Mouse (Mus musculus) liver, postnatal 0 days (tissue): ENCODE results near the gene 1700113H08Rik. TPM values are rescaled to one million over a fixed set of nuclear protein-coding genes. Genes with fewer than 3 reads are reported as not detected.

Experiments used
- ATAC-seq: fragments of 200-750 bp; cut with Nextera tagmentation; 2 replicates; pipeline ENCODE4 v1.8.0; 2017; ENCODE audit warnings: mild to moderate bottlenecking, moderate library complexity
- DNase-seq: peaks from one replicate; pipeline ENCODE4 v3.0.0-alpha.2; 2016
- H3K27ac ChIP-seq: fragments of 300-500 bp; sonication (generic); 2 replicates; pipeline ENCODE4 v1.5.1; 2014; ENCODE audit warnings: antibody characterized with exemption, moderate library complexity, mild to moderate bottlenecking, low read depth
- H3K27me3 ChIP-seq: fragments of 300-500 bp; sonication (generic); 2 replicates; pipeline ENCODE4 v1.6.1; 2014; ENCODE audit warnings: low read length, control low read depth, mixed read lengths; ENCODE audit not compliant: insufficient read depth
- H3K36me3 ChIP-seq: fragments of 300-500 bp; sonication (generic); replicated peaks from 2 replicates; pipeline ENCODE4 v1.6.1; 2014; ENCODE audit warnings: mild to moderate bottlenecking, control low read depth, low read length, moderate library complexity, mixed read lengths; ENCODE audit not compliant: insufficient read depth
- H3K4me1 ChIP-seq: fragments of 300-500 bp; sonication (generic); 2 replicates; pipeline ENCODE4 v1.6.1; 2014; ENCODE audit warnings: antibody characterized with exemption, mild to moderate bottlenecking, control low read depth; ENCODE audit not compliant: insufficient read depth
- H3K4me2 ChIP-seq: fragments of 300-500 bp; sonication (generic); 2 replicates; pipeline ENCODE4 v1.6.1; 2014; ENCODE audit warnings: low read depth, mild to moderate bottlenecking, low read length, moderate library complexity, mixed read lengths
- H3K4me3 ChIP-seq: fragments of 300-500 bp; sonication (generic); 2 replicates; pipeline ENCODE4 v1.5.1; 2014; ENCODE audit warnings: low read depth, low read length
- H3K9ac ChIP-seq: fragments of 300-500 bp; sonication (generic); replicated peaks from 2 replicates; pipeline ENCODE4 v1.6.1; 2014; ENCODE audit warnings: mild to moderate bottlenecking, moderate library complexity
- H3K9me3 ChIP-seq: fragments of 300-500 bp; sonication (generic); 2 replicates; pipeline ENCODE4 v1.6.1; 2016; ENCODE audit warnings: mild to moderate bottlenecking, control low read depth, low read length, mixed read lengths
- CTCF ChIP-seq: sonication (generic); IDR thresholded peaks from 2 replicates; pipeline ENCODE4 v1.5.1; 2016; ENCODE audit warnings: antibody characterized with exemption, low read depth
- EP300 ChIP-seq: IDR thresholded peaks from 2 replicates; pipeline ENCODE4 v1.6.1; 2016; ENCODE audit warnings: antibody characterized with exemption, low read depth, mild to moderate bottlenecking
- WGBS: fragments of 180-500 bp; shearing (Covaris S2); extraction: QIAGEN DNeasy Blood & Tissue Kit; methylation state at CpG from one replicate; pipeline ENCODE4 v1.1.7; 2014; ENCODE audit not compliant: insufficient replicate concordance; 5-methylcytosine and 5-hydroxymethylcytosine counted together
- polyA plus RNA-seq: library from polyadenylated mRNA; unstranded; fragments of >200 nt; fragmentation: Nextera tagmentation; extraction: Ambion mirVana; gene quantifications from 2 replicates; pipeline ENCODE4 v1.2.1, GENCODE M21; 2015

1700113H08Rik gene
- polyA plus RNA-seq: not detected in 2 replicates

GRCm38 (mm10) chr10:87057500-87058250, at the start of gene 1700113H08Rik:
TSS of gene 1700113H08Rik (plus strand) at chr10:87058045.
- H3K9ac ChIP-seq: no peak within 1 kb of the TSS
- ATAC-seq: peak; percentile 36
- H3K27ac ChIP-seq: no peak within 1 kb of the TSS
- 11% methylated on average over 15 of the region's 15 CpGs for WGBS
- no peaks in the 10 kb centered on the region for H3K36me3 ChIP-seq
- H3K27me3 ChIP-seq: no peaks in the 10 kb centered on the region
- H3K9me3 ChIP-seq: no peaks in the 10 kb centered on the region
- peak within 1 kb of the TSS; percentile 25 for H3K4me3 ChIP-seq
- TF ChIP-seq CTCF (peak; percentile 69), EP300 (no peak)
- DNase-seq: peak; percentile 37
- H3K4me1 ChIP-seq: peaks cover 3% of the 10 kb centered on the region; the same call in 1 of the 2 replicates
- peak within 1 kb of the TSS; percentile 65 for H3K4me2 ChIP-seq

DNA sequence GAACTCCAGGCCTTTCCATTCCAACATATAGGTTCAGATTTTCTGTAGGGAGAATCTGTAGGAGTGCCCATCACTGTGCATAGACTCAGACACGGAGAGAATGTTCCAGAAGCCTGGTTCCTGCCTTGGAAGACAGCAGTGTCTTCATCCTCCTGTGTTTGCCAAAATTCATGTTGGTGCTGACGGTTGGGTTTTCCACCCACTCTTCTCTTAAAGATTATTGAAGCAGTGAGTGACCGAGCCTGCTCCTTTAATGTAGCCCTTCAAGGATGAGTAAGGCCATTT, 49.7 kb upstream of the 1700113H08Rik start:
- Histone ChIP-seq H3K9me3 (no peaks in the 10 kb centered on the region), H3K36me3 (no peaks in the 10 kb centered on the region), H3K27me3 (no peaks in the 10 kb centered on the region), H3K9ac (no peak overlapping the region), H3K4me1 (no peaks in the 10 kb centered on the region), H3K4me2 (no peak overlapping the region), H3K4me3 (no peak overlapping the region), H3K27ac (no peak overlapping the region)
- 64% methylated on average over 3 of the region's 3 CpGs for WGBS
- TF ChIP-seq EP300 (no peak), CTCF (no peak)
- ATAC-seq: no peak
- DNase-seq: no peak

DNA sequence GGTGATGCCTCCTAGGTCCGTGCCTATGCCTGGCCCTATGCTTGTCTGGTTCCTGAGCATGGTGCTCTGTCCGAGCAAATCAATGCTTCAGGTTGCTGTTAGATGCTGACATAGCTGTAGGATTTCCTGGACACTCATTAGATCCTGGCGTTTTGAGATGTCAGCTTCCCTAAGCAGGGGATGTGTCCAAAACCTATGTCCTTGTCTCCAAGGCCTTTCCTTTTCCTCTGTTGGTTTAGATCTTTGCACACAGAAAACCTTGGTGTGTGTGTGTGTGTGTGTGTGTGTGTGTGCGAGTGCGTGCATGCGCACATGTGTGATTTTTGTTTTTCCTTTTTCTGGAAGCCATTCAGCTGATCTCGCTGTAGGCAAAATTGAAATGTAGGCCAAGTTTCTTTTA, 45.8 kb upstream of the 1700113H08Rik start:
- ATAC-seq (peak; percentile 47; the same call in 1 of the 2 replicates), DNase-seq (no peak)
- Histone ChIP-seq H3K9ac (no peak overlapping the region), H3K4me2 (no peak overlapping the region), H3K36me3 (no peaks in the 10 kb centered on the region), H3K9me3 (no peaks in the 10 kb centered on the region), H3K27me3 (no peaks in the 10 kb centered on the region), H3K4me1 (no peaks in the 10 kb centered on the region), H3K27ac (no peak overlapping the region), H3K4me3 (no peak overlapping the region)
- WGBS: 79% methylated on average over 7 of the region's 7 CpGs
- TF ChIP-seq EP300: peak; percentile 61
- TF ChIP-seq CTCF: no peak

GRCm38 (mm10) chr10:87014391-87014965, 43.4 kb upstream of the 1700113H08Rik start:
- H3K9me3 ChIP-seq: no peaks in the 10 kb centered on the region
- TF ChIP-seq EP300 (peak; percentile 74), CTCF (no peak)
- no peaks in the 10 kb centered on the region for H3K27me3 ChIP-seq
- H3K4me2 ChIP-seq: no peak overlapping the region
- H3K4me3 ChIP-seq: no peak overlapping the region
- DNase-seq (no peak), ATAC-seq (peak; percentile 51)
- H3K4me1 ChIP-seq: no peaks in the 10 kb centered on the region
- H3K9ac ChIP-seq: no peak overlapping the region
- 54% methylated on average over 7 of the region's 7 CpGs for WGBS
- peak overlapping the region; percentile 16; the same call in 1 of the 2 replicates for H3K27ac ChIP-seq
- H3K36me3 ChIP-seq: no peaks in the 10 kb centered on the region

GRCm38 (mm10) chr10:87015403-87015802, 42.4 kb upstream of the 1700113H08Rik start:
- ATAC-seq (no peak), DNase-seq (no peak)
- H3K27me3 ChIP-seq: no peaks in the 10 kb centered on the region
- H3K4me1 ChIP-seq: no peaks in the 10 kb centered on the region
- no peaks in the 10 kb centered on the region for H3K9me3 ChIP-seq
- TF ChIP-seq CTCF: no peak
- TF ChIP-seq EP300: no peak
- no peaks in the 10 kb centered on the region for H3K36me3 ChIP-seq
- H3K9ac ChIP-seq: no peak overlapping the region
- 39% methylated on average over 5 of the region's 5 CpGs for WGBS
- no peak overlapping the region for H3K4me2 ChIP-seq
- no peak overlapping the region for H3K27ac ChIP-seq
- no peak overlapping the region for H3K4me3 ChIP-seq

- no peak overlapping the region for H3K27ac ChIP-seq
Observed at GRCm38 (mm10) chr10:87016151-87016692, 41.6 kb upstream of the 1700113H08Rik start.

More at GRCm38 (mm10) chr10:87016151-87016692, 41.6 kb upstream of the 1700113H08Rik start:
- Histone ChIP-seq H3K4me1 (no peaks in the 10 kb centered on the region), H3K9me3 (no peaks in the 10 kb centered on the region), H3K4me3 (no peak overlapping the region), H3K4me2 (no peak overlapping the region), H3K27me3 (no peaks in the 10 kb centered on the region), H3K9ac (no peak overlapping the region), H3K36me3 (no peaks in the 10 kb centered on the region)
- DNase-seq: no peak
- 64% methylated on average over 9 of the region's 9 CpGs for WGBS
- TF ChIP-seq EP300 (no peak), CTCF (no peak)
- ATAC-seq: no peak
